Mouse (Mus musculus): ENCODE measurements at regions not wholly inside any gene's neighbourhood (a gene's known extent, or its start where the extent isn't known, plus 50 kb on each side); places are given as distances from the start of the nearest gene placed in this dataset.
"Not testable (repeated sequence)": the region's sequence is repeated elsewhere in the genome, so short reads cannot be mapped to it uniquely, and the experiment has no call there.

- DNase-seq (ENCODE audit: extremely low spot score in 1 of 2, low spot score in 2 of 2), result peak; percentile 49 to 67
- intact Hi-C loops (cut with DNase I), result no loop called here
Measured at GRCm38 (mm10) chr13:25695017-25695604, 424.8 kb upstream of the Nrsn1 start.

- no peak for DNase-seq (ENCODE audit: extremely low spot score in 1 of 2, low spot score in 2 of 2)
- intact Hi-C loops (cut with DNase I), result no loop called here
Measured at GRCm38 (mm10) chr13:25678221-25678735, 408.0 kb upstream of the Nrsn1 start.

GRCm38 (mm10) chr13:25675208-25675607 lies 404.9 kb upstream of the Nrsn1 start:
- no peak for DNase-seq (ENCODE audit: extremely low spot score in 1 of 2, low spot score in 2 of 2)

DNA sequence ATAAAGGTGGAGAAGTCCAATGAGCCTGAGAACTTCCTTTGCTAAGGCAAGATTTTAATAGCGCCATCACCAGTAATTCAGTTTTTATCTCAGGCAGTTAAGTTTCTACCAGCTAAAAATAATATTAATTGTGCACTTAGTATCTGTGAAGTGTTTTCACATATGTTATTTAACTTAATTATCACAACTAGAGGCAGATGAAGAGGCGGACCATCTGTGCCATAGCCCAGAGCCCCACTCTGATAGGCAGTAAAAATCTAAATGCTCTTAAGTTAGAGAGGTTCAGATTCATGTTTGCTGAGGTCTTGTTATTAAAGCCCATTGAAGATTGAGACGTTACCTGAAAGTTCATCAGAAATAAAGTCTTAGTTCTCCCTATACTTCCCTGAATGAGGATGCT lies 395.7 kb upstream of the Nrsn1 start:
- DNase-seq (ENCODE audit: extremely low spot score in 1 of 2, low spot score in 2 of 2), result no peak
- intact Hi-C loops (cut with DNase I), result no loop called here

More at GRCm38 (mm10) chr13:25675208-25675607, 404.9 kb upstream of the Nrsn1 start:
- intact Hi-C loops (cut with DNase I), result no loop called here

DNA sequence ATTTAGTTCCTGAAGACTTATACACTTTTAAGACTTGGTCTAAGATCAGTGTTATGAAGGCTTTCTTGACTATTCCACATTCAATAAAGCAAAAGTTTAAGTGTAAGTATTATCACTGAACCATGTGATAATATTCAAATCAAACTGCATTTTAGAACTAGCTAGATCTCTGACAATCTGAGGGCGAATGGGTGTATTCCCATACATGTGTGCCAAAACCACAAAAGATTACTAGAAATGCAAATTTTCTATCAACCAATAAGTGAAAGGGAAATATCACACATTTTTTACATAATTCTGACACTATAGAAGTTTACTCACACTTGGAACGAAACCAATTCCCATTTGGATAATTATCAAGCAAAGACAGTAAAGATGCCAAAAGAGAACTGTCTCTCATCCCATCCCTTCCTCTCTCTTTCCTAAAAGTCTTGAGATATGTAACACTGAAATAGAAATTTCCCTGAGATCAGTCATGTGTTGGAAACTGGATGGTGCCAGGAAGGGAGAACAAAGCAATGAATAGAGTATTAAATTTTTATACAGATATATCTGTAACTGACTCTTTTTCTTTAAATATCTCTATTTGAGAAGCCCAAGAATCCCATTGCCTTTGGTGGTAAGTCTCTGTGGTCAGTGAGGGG lies 394.8 kb upstream of the Nrsn1 start:
- no peak for DNase-seq (ENCODE audit: extremely low spot score in 1 of 2, low spot score in 2 of 2)
- intact Hi-C loops (cut with DNase I), result no loop called here

- intact Hi-C loops (cut with DNase I), result no loop called here
- DNase-seq (ENCODE audit: extremely low spot score in 1 of 2, low spot score in 2 of 2), result no peak
Measured at GRCm38 (mm10) chr13:25648430-25648786, 378.1 kb upstream of the Nrsn1 start.

GRCm38 (mm10) chr13:25647711-25648429 lies 377.6 kb upstream of the Nrsn1 start:
- DNase-seq (ENCODE audit: extremely low spot score in 1 of 2, low spot score in 2 of 2), result no peak
- intact Hi-C loops (cut with DNase I), result no loop called here

DNA sequence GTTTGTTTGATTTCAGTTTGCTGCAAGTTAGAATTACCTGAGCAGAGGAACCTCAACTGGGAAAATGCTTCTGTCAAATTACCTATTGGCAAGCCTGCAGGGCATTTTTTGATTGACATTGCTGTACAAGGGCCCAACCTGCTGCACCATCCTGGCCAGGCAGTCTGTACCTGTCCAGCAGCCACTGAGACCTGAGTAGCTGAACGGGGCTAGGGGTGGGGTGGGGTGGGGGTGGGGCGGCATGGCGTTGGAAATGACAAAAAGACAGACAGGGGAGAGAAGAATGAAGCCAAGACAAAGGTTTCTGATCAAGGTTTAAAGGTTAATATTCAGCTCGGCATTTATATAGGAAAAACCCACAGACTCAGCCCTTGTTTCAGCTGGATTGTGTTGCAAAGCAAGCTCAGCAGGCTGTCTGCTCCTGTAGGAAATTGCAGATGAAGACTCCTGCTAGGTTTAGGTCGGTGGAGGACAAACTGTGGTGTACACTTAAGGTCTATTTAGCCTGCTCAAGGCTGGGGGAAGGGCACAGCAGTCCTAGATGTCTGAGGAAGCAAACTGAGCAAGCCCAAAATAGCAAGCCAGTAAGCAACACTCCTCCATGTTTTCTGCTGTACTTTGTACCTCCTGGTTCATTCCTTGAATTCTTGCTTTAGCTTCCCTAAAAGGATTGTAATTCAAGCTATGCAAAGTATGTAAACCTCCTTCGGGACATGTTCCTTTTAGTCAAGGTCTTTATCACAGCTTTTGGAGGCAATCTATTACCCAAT lies 369.4 kb upstream of the Nrsn1 start:
- intact Hi-C loops (cut with DNase I), result no loop called here
- DNase-seq (ENCODE audit: extremely low spot score in 1 of 2, low spot score in 2 of 2), result no peak

DNA sequence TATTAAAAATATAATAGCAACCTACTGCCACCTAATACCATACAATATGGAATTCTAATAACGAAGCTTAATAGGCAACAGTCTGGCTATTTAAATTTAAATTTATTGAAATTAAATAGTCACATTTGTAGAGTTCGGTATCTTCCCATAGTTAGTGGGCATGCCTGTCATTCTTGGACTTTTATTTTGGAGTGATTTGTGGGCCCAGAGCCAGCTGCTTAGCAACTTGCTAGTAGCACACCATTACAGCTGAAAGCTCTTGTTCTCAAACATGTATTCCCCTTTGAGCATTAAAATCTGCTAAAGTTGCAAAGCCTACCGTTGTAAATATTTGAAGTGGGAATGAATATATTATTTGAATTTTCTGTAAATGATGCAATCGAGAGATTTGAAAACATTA lies 359.2 kb upstream of the Nrsn1 start:
- intact Hi-C loops (cut with DNase I), result no loop called here
- peak; percentile 20 to 31 for DNase-seq (ENCODE audit: extremely low spot score in 1 of 2, low spot score in 2 of 2)

- intact Hi-C loops (cut with DNase I), result no loop called here
- DNase-seq (ENCODE audit: extremely low spot score in 1 of 2, low spot score in 2 of 2), result no peak
Measured at GRCm38 (mm10) chr13:25617578-25617977, 347.3 kb upstream of the Nrsn1 start.

- intact Hi-C loops (cut with DNase I), result no loop called here
- DNase-seq (ENCODE audit: extremely low spot score in 1 of 2, low spot score in 2 of 2), result no peak
Measured at GRCm38 (mm10) chr13:25611986-25612385, 341.7 kb upstream of the Nrsn1 start.

DNA sequence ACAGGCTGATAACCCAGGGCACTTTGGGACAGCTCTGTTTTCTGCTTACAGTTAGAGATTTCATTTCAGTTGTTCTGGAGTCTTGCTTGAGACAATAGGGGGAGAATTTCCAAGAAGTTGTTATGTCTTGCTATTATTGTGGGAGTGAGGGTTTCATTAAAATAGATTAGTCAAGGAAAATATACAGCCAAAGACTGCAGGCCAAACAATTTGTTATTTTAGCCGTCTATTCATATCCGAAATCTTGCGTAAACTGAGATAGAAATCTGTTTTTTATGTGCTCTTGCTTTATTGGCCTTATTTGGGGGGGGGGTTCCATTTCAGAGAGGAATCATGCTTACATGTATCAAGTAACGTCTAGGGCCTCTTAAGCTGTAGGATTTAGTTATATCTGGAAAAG lies 339.3 kb upstream of the Nrsn1 start:
- no peak for DNase-seq (ENCODE audit: extremely low spot score in 1 of 2, low spot score in 2 of 2)
- intact Hi-C loops (cut with DNase I), result no loop called here

- intact Hi-C loops (cut with DNase I), result no loop called here
- no peak for DNase-seq (ENCODE audit: extremely low spot score in 1 of 2, low spot score in 2 of 2)
Measured at GRCm38 (mm10) chr13:25609241-25609640, 338.9 kb upstream of the Nrsn1 start.

DNA sequence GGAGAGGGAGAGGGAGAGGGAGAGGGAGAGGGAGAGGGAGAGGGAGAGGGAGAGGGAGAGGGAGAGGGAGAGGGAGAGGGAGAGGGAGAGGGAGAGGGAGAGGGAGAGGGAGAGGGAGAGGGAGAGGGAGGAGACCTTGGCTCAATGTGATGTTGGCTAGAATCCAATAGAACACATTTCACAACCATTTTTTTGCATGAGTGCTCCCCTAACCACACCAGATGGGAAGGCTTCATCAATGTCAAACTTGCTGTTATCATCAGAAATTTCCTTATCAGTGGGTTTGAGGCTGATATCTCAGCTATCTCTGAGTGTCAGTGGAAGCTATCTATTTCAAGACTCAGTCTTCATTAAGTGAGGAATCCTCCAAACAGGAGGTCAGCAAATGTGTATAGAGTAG lies 331.0 kb upstream of the Nrsn1 start:
- intact Hi-C loops (cut with DNase I); DNase-seq (ENCODE audit: extremely low spot score in 1 of 2, low spot score in 2 of 2): not testable (repeated sequence)

DNA sequence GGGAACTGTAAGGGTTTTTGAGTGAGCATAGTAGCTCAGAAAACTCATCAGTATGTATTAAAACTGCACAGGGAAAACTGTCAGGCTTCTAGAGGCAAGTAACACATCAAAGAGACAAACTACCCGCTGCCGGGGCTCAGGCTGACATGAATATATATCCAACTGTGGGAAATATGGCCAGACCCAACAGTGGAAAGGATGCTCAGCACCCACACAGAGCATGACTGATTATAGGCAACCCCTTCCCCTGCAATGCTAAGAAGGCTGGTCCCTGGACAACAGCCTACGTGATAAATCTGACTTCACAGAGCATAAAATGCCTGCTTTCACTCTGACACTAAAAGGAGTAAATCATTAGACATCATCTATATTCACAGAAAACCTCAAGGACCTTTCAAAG lies 324.3 kb upstream of the Nrsn1 start:
- intact Hi-C loops (cut with DNase I), result no loop called here
- DNase-seq (ENCODE audit: extremely low spot score in 1 of 2, low spot score in 2 of 2), result no peak

DNA sequence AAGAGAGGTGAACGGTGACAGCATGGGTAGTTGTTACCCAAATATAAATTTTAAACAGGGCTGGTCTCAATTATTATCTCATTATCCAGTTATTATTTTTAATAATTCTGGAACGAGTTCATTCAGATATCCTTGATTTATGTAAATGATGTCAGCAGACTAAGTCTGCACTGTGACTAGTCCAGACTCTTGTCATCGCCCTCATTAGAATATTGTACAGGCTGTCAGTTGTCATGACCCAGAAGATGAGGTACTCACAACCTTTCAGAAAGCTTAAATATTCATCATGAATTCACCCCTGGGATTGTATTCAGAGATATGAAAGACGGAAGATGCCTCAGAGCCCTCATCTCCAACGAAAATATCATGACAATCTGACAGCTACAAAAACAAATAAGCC lies 300.3 kb upstream of the Nrsn1 start:
- no peak for DNase-seq (ENCODE audit: extremely low spot score in 1 of 2, low spot score in 2 of 2)
- intact Hi-C loops (cut with DNase I), result no loop called here

DNA sequence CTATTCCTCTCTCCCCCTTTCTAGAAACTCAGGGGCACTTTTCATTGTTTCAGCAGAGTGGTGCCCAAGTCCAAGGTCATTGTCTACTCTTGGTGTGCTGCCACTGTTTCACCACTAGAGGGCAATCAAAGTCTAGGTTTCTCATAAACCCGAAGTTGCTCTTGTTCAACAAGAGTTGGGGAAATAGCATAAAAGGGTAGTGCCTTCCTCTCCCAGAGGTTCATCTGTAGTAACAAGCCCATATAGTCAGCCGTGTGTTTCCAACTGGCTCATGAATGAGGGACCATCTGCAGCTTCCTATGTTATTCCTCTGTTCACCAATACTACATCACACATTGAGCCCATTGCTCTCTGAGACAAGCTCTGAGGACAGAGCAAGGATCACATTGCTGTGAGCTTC lies 292.4 kb upstream of the Nrsn1 start:
- intact Hi-C loops (cut with DNase I), result loop anchor here (10.0 kb wide), 1 partner anchor 372 kb away; no protein-coding TSS in a partner anchor
- DNase-seq (ENCODE audit: extremely low spot score in 1 of 2, low spot score in 2 of 2), result peak; percentile 27 to 33

DNA sequence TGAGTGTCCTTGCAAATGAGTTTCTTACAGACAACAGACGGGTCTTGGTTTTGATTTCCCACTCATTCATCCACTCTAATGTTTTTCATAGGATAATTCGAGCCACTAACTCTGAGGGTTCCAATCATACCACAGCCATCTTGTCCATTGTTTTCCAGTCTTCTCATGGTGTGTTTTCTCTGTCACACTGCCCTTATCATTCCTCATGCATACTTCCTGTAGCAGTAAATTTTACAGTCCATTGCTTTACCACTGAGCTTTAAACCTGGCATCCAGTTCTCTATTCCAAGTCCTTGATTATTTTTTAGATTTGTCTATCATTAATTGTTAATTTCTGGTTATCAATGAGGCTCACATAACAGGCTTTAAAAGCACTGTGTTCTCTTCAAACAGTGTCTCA lies 290.0 kb upstream of the Nrsn1 start:
- no peak for DNase-seq (ENCODE audit: extremely low spot score in 1 of 2, low spot score in 2 of 2)
- intact Hi-C loops (cut with DNase I), result loop anchor here (10.0 kb wide), 1 partner anchor 374 kb away; no protein-coding TSS in a partner anchor

- intact Hi-C loops (cut with DNase I), result no loop called here
- DNase-seq (ENCODE audit: extremely low spot score in 1 of 2, low spot score in 2 of 2), result no peak
Measured at GRCm38 (mm10) chr13:25554962-25555361, 284.7 kb upstream of the Nrsn1 start.
